Mouse (Mus musculus): ENCODE measurements at regions not wholly inside any gene's neighbourhood (a gene's known extent, or its start where the extent isn't known, plus 50 kb on each side); places are given as distances from the start of the nearest gene placed in this dataset.

DNA sequence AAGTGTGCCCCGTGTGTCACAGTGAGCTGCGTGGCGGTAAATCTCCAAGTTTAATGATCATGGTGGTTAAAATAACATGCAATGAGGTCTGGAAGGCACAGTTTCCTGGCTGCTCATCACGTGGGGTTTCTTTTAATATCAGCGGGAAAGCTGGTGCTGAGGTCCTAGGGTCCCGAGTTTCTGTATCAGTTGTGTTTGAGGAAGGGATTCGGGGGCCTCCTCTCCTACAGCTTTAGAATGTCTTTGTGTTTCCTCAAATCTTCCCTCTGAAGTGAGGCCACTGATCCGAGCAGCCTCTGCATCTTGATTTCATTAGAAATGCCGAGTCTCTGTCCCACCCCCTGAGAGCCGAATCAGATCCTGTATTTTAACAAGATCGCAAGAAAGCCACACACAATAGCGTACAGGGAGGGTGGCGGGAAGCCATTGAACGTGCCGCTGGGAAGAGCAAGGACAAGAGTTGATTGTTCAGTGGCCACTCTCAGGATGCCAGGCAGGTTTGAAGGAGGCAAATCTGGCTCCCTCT lies 215.5 kb downstream of the Ppp4r2 start:
- DNase-seq (ENCODE audit: low spot score in 2 of 2) = no peak

GRCm38 (mm10) chr6:101054880-101055279 lies 221.5 kb downstream of the Ppp4r2 start:
- DNase-seq (ENCODE audit: low spot score in 2 of 2) = no peak

- DNase-seq (ENCODE audit: low spot score in 2 of 2) = no peak
Measured at GRCm38 (mm10) chr6:101056318-101056717, 222.9 kb downstream of the Ppp4r2 start.

- DNase-seq (ENCODE audit: low spot score in 2 of 2) = no peak
Measured at GRCm38 (mm10) chr6:101059058-101059457, 225.6 kb downstream of the Ppp4r2 start.

- DNase-seq (ENCODE audit: low spot score in 2 of 2) = no peak
Measured at GRCm38 (mm10) chr6:101062186-101062585, 228.8 kb downstream of the Ppp4r2 start.

DNA sequence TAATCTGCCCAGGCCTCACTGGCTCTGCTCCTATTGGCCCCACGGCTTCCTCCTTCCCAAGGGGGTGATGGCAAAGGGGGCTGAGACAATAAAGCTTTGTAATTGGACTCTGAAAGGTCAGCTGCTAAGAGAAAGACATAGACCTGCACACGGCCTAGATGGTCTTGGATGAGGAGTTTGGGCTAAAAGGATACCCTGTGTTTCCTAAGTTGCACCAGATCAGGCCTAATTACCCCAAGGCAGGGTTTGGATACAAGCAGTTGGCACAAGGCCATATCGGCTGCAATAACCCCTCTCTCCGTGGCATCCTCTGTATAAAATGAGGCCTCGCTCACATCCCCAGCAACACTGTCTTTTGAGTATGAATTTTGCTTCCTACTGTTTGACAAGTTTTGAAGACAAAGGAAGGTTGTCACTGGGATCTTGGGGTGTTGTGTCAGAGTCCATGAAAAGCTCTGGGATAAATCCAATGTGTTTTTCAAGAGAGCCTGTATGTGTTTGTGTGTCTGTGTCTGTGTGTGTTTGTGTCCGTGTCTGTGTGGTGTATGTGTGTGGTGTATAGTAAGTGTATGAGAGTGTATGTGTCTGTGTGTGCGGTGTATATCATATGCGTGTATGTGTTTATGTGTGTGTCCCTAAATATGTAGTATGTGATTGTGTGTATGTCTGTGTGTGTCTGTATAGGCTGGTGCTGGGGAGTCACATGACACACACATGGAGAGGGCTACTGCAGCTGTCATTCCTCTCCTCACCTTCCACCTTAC lies 242.5 kb downstream of the Ppp4r2 start:
- no peak for DNase-seq (ENCODE audit: low spot score in 2 of 2)

GRCm38 (mm10) chr6:101078294-101078693 lies 244.9 kb downstream of the Ppp4r2 start:
- no peak for DNase-seq (ENCODE audit: low spot score in 2 of 2)

DNA sequence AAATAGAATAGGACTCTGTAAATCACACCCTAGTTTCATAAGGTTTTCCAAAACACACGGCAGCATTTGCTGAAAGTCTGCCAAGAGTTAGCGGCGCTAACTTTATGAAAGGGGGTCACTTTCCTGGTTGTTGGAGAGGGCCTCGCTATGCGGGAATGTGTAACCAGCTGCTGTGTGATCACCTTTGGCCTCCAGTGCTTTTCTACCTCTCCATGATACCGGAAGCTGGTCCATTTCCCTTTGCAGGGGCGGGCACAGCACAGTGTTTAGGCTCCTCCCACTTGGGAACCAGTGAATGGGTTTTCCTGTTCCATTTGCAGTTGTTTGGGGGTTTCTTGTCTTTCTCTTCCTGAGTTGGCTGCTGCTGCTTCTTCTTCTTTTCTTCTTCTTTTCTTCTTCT lies 250.3 kb downstream of the Ppp4r2 start:
- no peak for DNase-seq (ENCODE audit: low spot score in 2 of 2)

DNA sequence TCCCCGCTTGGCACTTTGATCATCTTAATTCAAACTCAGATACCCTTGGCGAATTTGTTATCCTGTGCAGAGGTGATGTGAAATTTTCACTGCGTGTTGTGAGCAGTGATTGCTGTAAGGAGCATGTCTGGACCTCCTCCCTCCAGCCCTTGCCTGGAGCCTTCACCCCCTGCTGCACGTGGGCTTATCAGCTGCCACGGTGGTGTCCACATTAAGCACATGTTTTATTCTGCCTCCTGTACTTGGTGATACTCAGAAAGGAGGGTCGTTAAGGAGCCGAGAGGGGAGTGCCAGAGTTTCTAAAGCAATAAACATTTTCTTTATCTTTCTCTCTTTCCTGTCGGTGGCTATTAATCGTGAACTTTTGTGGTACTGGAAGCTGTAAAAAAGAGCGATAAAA lies 258.8 kb downstream of the Ppp4r2 start:
- DNase-seq (ENCODE audit: low spot score in 2 of 2) = no peak
